Mouse (Mus musculus): ENCODE measurements around the gene Grin1. TPM values are rescaled to one million over a fixed set of nuclear protein-coding genes. Genes with fewer than 3 reads are reported as not detected.

Grin1 gene
- polyA plus RNA-seq, 1 experiment from 2014 or later, result not detected

DNA sequence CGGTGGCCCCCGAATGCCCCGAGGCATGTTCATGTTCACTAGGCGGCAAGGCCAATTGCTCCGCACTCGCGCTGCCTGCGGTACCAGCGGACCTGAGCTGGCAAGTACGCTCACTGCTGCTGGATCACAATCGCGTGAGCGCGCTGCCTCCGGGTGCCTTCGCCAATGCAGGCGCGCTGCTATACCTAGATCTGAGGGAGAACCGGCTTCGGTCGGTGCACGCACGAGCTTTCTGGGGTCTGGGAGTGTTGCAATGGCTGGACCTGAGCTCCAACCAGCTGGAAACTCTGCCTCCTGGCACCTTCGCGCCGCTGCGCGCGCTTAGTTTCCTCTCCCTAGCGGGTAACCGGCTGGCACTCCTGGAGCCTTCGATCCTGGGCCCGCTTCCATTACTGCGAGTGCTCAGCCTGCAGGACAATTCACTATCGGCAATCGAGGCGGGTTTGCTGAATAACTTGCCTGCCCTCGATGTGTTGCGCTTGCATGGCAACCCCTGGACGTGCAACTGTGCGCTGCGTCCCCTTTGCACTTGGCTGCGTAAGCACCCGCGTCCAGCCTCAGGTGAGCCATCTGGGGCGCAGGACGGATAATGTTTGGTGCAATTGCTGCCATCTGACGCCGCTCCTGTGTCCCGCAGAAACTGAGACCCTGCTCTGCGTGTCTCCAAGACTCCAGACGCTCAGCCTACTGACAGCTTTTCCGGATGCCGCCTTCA, 28.7 kb downstream of the Grin1 start:
- Histone ChIP-seq H3K4me1 (ENCODE audit: insufficient read depth) (peaks cover 12% of the 10 kb centered on the region), H3K36me3 (replicated peaks; ENCODE audit: insufficient read depth, low read length) (peaks cover 3% of the 10 kb centered on the region; the same call in 1 of the 2 replicates), H3K9ac (replicated peaks) (no peak overlapping the region), H3K27ac (ENCODE audit: low read depth) (no peak overlapping the region), H3K4me3 (ENCODE audit: low read depth, low read length) (no peak overlapping the region), H3K4me2 (ENCODE audit: low read depth, low read length) (0 out of 2 replicates have a peak overlapping the region, but pooled peaks have one; percentile 7), H3K27me3 (ENCODE audit: insufficient read depth, low read length) (peaks cover 49% of the 10 kb centered on the region), H3K9me3 (ENCODE audit: low read length) (no peaks in the 10 kb centered on the region)
- TF ChIP-seq EP300 (IDR thresholded peaks at IDR 0.05; ENCODE audit: low read depth) (no peak), CTCF (IDR thresholded peaks at IDR 0.05; ENCODE audit: low read depth) (no peak)
- DNase-seq (no peak), ATAC-seq (no peak)
- 3% methylated on average over 54 of the region's 54 CpGs for WGBS (ENCODE audit: insufficient replicate concordance)

GRCm38 (mm10) chr2:25289651-25290050, 29.3 kb downstream of the Grin1 start, which contains the start of gene Lrrc26:
TSS of gene Lrrc26 (plus strand) at chr2:25289915.
- Histone ChIP-seq H3K9me3 (ENCODE audit: low read length) (no peaks in the 10 kb centered on the region), H3K4me1 (ENCODE audit: insufficient read depth) (peaks cover 12% of the 10 kb centered on the region), H3K27me3 (ENCODE audit: insufficient read depth, low read length) (peaks cover 49% of the 10 kb centered on the region), H3K27ac (ENCODE audit: low read depth) (no peak within 1 kb of the TSS), H3K9ac (replicated peaks) (no peak within 1 kb of the TSS), H3K4me3 (ENCODE audit: low read depth, low read length) (no peak within 1 kb of the TSS), H3K36me3 (replicated peaks; ENCODE audit: insufficient read depth, low read length) (peaks cover 8% of the 10 kb centered on the region), H3K4me2 (ENCODE audit: low read depth, low read length) (0 out of 2 replicates have a peak within 1 kb of the TSS, but pooled peaks have one; percentile 7)
- no peak for ATAC-seq
- WGBS (ENCODE audit: insufficient replicate concordance), result 11% methylated on average over 11 of the region's 11 CpGs
- TF ChIP-seq EP300 (IDR thresholded peaks at IDR 0.05; ENCODE audit: low read depth) (no peak), CTCF (IDR thresholded peaks at IDR 0.05; ENCODE audit: low read depth) (no peak)
- no peak for DNase-seq

DNA sequence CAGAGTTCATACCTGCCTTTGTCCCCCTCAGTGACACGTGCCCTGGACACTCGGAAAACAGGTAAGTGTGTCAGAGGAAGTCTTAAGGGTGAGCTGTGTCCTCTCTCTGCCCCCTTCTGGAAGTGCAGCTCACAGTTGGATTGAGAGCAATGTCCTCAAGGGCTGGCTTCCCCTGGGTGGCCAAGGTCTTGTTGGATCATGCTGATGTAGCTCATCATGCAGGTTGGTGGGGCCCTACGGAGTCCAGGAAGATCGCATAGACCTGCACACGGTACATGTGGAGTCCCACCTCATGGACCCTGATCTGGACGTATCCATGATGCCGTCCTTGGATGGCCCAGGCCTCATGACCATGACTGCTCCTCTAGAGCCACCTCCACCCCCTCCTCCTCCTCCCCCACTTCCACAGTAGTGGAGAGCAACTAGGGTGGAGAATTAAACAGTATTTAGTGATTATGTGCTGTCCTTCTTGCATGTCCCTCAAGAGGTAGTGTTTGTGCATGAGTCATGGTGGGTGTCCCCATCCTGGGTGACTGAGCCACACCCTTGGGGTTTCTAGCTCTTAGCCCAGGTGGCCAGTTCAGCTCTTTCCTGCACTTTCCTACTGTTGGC, 30.1 kb downstream of the Grin1 start:
- no peak for DNase-seq
- ATAC-seq, result no peak
- WGBS (ENCODE audit: insufficient replicate concordance), result 62% methylated on average over 7 of the region's 7 CpGs
- Histone ChIP-seq H3K9ac (replicated peaks) (no peak overlapping the region), H3K27ac (ENCODE audit: low read depth) (no peak overlapping the region), H3K27me3 (ENCODE audit: insufficient read depth, low read length) (peaks cover 49% of the 10 kb centered on the region), H3K4me3 (ENCODE audit: low read depth, low read length) (no peak overlapping the region), H3K4me2 (ENCODE audit: low read depth, low read length) (no peak overlapping the region), H3K4me1 (ENCODE audit: insufficient read depth) (peaks cover 12% of the 10 kb centered on the region), H3K9me3 (ENCODE audit: low read length) (no peaks in the 10 kb centered on the region), H3K36me3 (replicated peaks; ENCODE audit: insufficient read depth, low read length) (peaks cover 14% of the 10 kb centered on the region)
- TF ChIP-seq EP300 (IDR thresholded peaks at IDR 0.05; ENCODE audit: low read depth), result no peak
- no peak for TF ChIP-seq CTCF (IDR thresholded peaks at IDR 0.05; ENCODE audit: low read depth)

DNA sequence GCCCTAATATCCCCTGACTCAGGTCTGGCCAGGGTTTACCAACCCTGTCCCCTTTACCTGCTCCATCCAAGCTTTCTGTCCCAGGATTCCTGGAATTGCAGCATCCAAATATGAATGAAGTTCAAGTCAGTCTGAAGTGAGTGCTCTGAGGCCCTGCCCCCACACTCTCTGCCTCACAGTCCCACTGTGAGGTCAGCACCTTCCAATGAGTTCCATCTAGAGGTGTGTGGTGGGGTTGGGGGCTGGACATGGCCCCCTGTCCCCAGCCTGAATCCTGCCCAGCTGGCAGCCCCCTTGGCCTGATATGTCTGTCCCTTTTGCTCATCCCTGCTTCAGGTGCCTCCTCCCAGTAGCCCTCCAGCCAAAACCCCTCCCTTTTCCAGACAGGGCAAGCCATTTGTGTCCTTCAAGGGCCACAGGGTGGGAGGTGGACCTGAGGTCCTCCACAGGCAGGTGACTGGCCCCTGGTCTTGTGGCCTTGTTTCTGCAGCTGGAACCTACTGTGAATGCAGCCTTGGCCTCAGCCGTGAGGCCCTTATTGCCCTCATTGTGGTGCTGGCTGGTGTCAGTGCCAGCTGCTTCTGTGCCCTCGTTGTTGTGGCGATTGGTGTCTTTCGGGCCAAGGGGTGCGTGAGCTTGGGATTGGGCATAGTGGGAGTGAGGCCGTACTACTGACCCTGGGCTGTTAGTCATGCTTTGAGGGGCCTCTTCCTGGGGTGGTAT, 30.9 kb downstream of the Grin1 start, which contains the start of gene Tmem210:
Gene Tmem210, plus strand, starts transcription at position 219 of the 723 bp plus-strand sequence.
- Histone ChIP-seq H3K4me2 (ENCODE audit: low read depth, low read length) (no peak within 1 kb of the TSS), H3K27ac (ENCODE audit: low read depth) (no peak within 1 kb of the TSS), H3K4me1 (ENCODE audit: insufficient read depth) (peaks cover 12% of the 10 kb centered on the region), H3K36me3 (replicated peaks; ENCODE audit: insufficient read depth, low read length) (peaks cover 18% of the 10 kb centered on the region), H3K4me3 (ENCODE audit: low read depth, low read length) (no peak within 1 kb of the TSS), H3K9ac (replicated peaks) (no peak within 1 kb of the TSS), H3K27me3 (ENCODE audit: insufficient read depth, low read length) (peaks cover 49% of the 10 kb centered on the region), H3K9me3 (ENCODE audit: low read length) (no peaks in the 10 kb centered on the region)
- DNase-seq (no peak), ATAC-seq (no peak)
- WGBS (ENCODE audit: insufficient replicate concordance), result 86% methylated on average over 6 of the region's 6 CpGs
- TF ChIP-seq EP300 (IDR thresholded peaks at IDR 0.05; ENCODE audit: low read depth), result no peak
- TF ChIP-seq CTCF (IDR thresholded peaks at IDR 0.05; ENCODE audit: low read depth), result no peak

DNA sequence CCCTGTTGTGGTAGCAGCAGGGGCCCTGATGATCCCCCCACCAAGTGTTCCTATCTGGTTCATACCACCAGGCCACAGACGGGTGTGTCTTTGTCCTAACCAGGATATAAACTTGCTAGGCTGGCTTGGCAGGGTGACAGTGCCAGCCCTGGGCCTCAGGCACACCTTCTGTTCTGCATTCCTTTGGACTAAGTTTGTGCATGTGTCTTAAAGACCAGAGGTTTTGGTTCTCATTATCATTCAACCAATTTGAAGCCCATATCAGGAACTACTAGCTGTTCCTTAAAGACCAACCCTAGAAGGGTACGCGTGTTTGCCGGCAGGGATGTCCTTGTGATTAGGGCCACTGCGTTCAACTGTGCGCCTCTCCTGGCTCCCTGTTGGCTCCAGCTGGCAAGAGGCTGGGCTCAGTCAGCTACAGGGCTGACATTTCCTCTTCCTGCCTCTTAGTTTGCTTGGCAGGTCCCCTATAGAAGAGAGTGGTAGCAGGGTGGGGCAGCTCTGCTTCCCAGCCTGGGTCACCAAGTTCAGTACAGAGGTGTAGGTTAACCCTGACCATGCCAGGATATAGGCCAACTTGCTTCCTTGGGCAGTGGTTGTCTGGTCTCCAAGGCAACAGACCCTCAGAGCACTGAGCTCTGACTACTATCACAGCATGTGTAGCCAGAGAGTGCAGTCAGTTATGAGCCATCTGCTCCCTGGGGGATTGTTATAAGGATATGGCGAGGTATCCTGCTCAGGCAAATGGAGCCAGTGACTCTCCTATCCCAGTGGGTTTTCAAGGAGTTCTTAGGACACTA, 31.9 kb downstream of the Grin1 start:
- Histone ChIP-seq H3K4me2 (ENCODE audit: low read depth, low read length) (no peak overlapping the region), H3K4me1 (ENCODE audit: insufficient read depth) (peaks cover 5% of the 10 kb centered on the region), H3K4me3 (ENCODE audit: low read depth, low read length) (no peak overlapping the region), H3K27ac (ENCODE audit: low read depth) (0 out of 2 replicates have a peak overlapping the region, but pooled peaks have one; percentile 5), H3K9ac (replicated peaks) (no peak overlapping the region), H3K27me3 (ENCODE audit: insufficient read depth, low read length) (peaks cover 39% of the 10 kb centered on the region), H3K36me3 (replicated peaks; ENCODE audit: insufficient read depth, low read length) (peaks cover 19% of the 10 kb centered on the region), H3K9me3 (ENCODE audit: low read length) (no peaks in the 10 kb centered on the region)
- peak; percentile 83 for ATAC-seq
- TF ChIP-seq EP300 (IDR thresholded peaks at IDR 0.05; ENCODE audit: low read depth) (no peak), CTCF (IDR thresholded peaks at IDR 0.05; ENCODE audit: low read depth) (no peak)
- no peak for DNase-seq
- WGBS (ENCODE audit: insufficient replicate concordance), result 39% methylated on average over 7 of the region's 7 CpGs
